Mouse (Mus musculus) kidney, embryonic 16.5 days (tissue): Measurements from ENCODE around the gene Shroom3. TPM values are rescaled to one million over a fixed set of nuclear protein-coding genes. Genes with fewer than 3 reads are reported as not detected.

ENCODE experiments used
- ATAC-seq: fragments of 200-750 bp; cut with Nextera tagmentation; 2 replicates; pipeline ENCODE4 v1.8.0; 2017; ENCODE audit warnings: moderate TSS enrichment; ENCODE audit not compliant: low FRiP score, low TSS enrichment
- H3K27ac ChIP-seq: fragments of 300-500 bp; sonication (generic); 2 replicates; pipeline ENCODE4 v1.5.1; 2014; ENCODE audit warnings: low read length
- H3K27me3 ChIP-seq: fragments of 300-500 bp; sonication (generic); 2 replicates; pipeline ENCODE4 v1.6.1; 2014; ENCODE audit warnings: low read length, control low read depth, mixed read lengths; ENCODE audit not compliant: insufficient read depth
- H3K36me3 ChIP-seq: fragments of 300-500 bp; sonication (generic); 2 replicates; pipeline ENCODE4 v1.6.1; 2014; ENCODE audit warnings: low read length, control low read depth, mixed read lengths; ENCODE audit not compliant: insufficient read depth
- H3K4me1 ChIP-seq: fragments of 300-500 bp; sonication (generic); 2 replicates; pipeline ENCODE4 v1.6.1; 2014; ENCODE audit warnings: low read length, control low read depth, mixed read lengths; ENCODE audit not compliant: insufficient read depth
- H3K4me2 ChIP-seq: fragments of 300-500 bp; sonication (generic); replicated peaks from 2 replicates; pipeline ENCODE4 v1.6.1; 2014; ENCODE audit warnings: low read depth, low read length
- H3K4me3 ChIP-seq: fragments of 300-500 bp; sonication (generic); 2 replicates; pipeline ENCODE4 v1.5.1; 2014; ENCODE audit warnings: mild to moderate bottlenecking, low read length
- H3K9ac ChIP-seq: fragments of 300-500 bp; sonication (generic); replicated peaks from 2 replicates; pipeline ENCODE4 v1.6.1; 2014; ENCODE audit warnings: low read length
- H3K9me3 ChIP-seq: fragments of 300-500 bp; sonication (generic); 2 replicates; pipeline ENCODE4 v1.6.1; 2016; ENCODE audit warnings: low read length, control low read depth
- WGBS: fragments of 180-500 bp; shearing (Covaris S2); extraction: QIAGEN DNeasy Blood & Tissue Kit; methylation state at CpG from one replicate; pipeline ENCODE4 v1.1.7; 2014; 5-methylcytosine and 5-hydroxymethylcytosine counted together
- polyA plus RNA-seq: library from polyadenylated mRNA; unstranded; fragments of >200 nt; fragmentation: Nextera tagmentation; extraction: Ambion mirVana; gene quantifications from 2 replicates; pipeline ENCODE4 v1.2.1, GENCODE M21; 2015

The Shroom3 gene
- polyA plus RNA-seq, 1 experiment from 2014 or later, result 8.3 TPM

GRCm38 (mm10) chr5:92714886-92715285 lies 31.7 kb downstream of the Shroom3 start:
- H3K27me3 ChIP-seq, result no peaks in the 10 kb centered on the region
- 94% methylated on average over 2 of the region's 2 CpGs for whole genome bisulfite sequencing
- H3K4me3 ChIP-seq, result no peak overlapping the region
- no peak overlapping the region for H3K4me2 ChIP-seq
- H3K9ac ChIP-seq, result no peak overlapping the region
- H3K9me3 ChIP-seq, result no peaks in the 10 kb centered on the region
- no peaks in the 10 kb centered on the region for H3K4me1 ChIP-seq
- ATAC-seq, result no peak
- no peak overlapping the region for H3K27ac ChIP-seq
- H3K36me3 ChIP-seq, result no peaks in the 10 kb centered on the region

DNA sequence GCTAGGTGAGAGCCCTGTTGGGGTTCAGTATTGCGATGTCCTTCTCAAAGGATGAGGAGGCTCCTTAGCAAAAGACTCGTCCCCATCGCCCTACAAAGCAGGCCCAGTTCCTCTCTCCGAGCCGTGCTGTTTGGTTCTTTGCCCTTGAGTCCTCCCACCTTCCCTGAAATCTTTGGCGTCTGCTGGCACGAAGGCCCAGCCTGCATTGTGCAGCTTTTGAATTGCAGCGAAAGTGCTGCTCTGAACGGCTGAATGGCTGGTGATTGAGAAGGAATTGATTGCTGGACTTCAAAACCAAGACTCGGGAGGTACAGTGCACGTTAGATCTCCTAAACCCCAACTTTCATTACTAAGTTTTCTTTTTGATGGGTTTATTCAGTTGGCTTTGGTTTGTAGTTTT lies 32.1 kb downstream of the Shroom3 start:
- WGBS, result 65% methylated on average over 11 of the region's 11 CpGs
- no peak for ATAC-seq
- Histone ChIP-seq H3K36me3 (no peaks in the 10 kb centered on the region), H3K27me3 (no peaks in the 10 kb centered on the region), H3K9ac (no peak overlapping the region), H3K4me1 (no peaks in the 10 kb centered on the region), H3K4me3 (no peak overlapping the region), H3K27ac (no peak overlapping the region), H3K4me2 (no peak overlapping the region), H3K9me3 (no peaks in the 10 kb centered on the region)

DNA sequence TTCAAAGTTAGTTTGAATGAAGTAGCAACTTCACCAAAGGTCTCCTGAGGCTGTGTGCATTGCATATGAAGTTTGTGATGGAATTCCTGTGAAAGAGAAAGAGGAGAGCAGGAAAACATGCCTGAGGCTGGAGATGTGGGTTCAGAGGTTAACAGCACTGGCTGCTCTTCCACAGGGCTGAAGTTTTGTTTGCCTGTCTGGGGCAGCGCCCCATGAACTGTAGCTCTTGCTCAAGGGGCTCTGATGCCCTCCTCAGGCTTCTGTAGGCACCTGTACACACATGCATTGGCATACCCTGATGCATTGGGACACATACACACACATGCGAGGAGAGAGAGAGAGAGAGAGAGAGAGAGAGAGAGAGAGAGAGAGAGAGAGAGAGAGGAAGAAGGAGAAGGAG lies 32.7 kb downstream of the Shroom3 start:
- Histone ChIP-seq H3K27me3 (no peaks in the 10 kb centered on the region), H3K27ac (no peak overlapping the region), H3K4me3 (no peak overlapping the region), H3K36me3 (no peaks in the 10 kb centered on the region), H3K9ac (no peak overlapping the region), H3K4me1 (no peaks in the 10 kb centered on the region), H3K9me3 (no peaks in the 10 kb centered on the region), H3K4me2 (no peak overlapping the region)
- no peak for ATAC-seq
- WGBS, result 68% methylated on average over 2 of the region's 2 CpGs

DNA sequence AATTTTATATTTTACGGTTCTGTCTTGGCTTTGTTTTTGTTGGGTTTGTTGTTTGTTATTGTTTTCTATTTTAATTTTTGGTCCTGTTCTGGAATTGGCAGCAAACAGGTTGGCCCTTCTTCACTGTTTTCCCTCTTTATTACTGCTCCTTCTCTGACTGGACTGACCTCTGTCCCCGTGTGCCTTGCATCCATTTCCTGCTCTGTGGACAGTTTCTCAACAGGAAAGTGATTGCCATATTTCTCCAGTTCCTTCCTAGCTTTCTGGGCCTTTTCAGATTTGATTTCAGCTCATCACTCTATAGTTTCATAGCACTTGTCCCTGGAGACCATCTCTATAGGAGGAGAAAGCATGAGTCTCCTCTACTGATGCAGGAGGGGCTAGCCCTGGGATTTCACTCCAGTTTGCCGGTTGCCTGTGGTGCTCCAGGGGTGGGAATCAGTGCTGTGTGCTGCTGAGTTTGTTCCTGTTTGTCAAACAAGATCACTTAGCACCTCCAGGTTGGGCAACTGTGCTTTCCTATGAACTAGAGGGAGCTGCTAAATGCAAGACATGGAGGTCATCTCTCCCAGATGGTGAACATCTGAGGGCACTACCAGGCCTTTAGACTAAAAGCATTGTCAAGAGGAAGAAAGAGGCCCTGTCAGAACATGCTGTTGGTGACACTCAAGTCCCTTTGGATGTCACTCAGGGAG lies 34.6 kb downstream of the Shroom3 start:
- H3K4me2 ChIP-seq, result no peak overlapping the region
- H3K9ac ChIP-seq, result no peak overlapping the region
- H3K9me3 ChIP-seq, result no peaks in the 10 kb centered on the region
- no peak overlapping the region for H3K4me3 ChIP-seq
- WGBS, result 56% methylated on average over 3 of the region's 3 CpGs
- H3K36me3 ChIP-seq, result no peaks in the 10 kb centered on the region
- H3K4me1 ChIP-seq, result no peaks in the 10 kb centered on the region
- no peak for ATAC-seq
- H3K27me3 ChIP-seq, result no peaks in the 10 kb centered on the region
- no peak overlapping the region for H3K27ac ChIP-seq

GRCm38 (mm10) chr5:92718856-92719255 lies 35.6 kb downstream of the Shroom3 start:
- 74% methylated on average over 3 of the region's 3 CpGs for WGBS
- no peak overlapping the region for H3K9ac ChIP-seq
- no peaks in the 10 kb centered on the region for H3K36me3 ChIP-seq
- no peak overlapping the region for H3K4me2 ChIP-seq
- no peaks in the 10 kb centered on the region for H3K9me3 ChIP-seq
- H3K4me3 ChIP-seq, result no peak overlapping the region
- no peaks in the 10 kb centered on the region for H3K4me1 ChIP-seq
- H3K27ac ChIP-seq, result no peak overlapping the region
- no peaks in the 10 kb centered on the region for H3K27me3 ChIP-seq
- ATAC-seq, result no peak

- ATAC-seq, result no peak
- H3K36me3 ChIP-seq, result no peaks in the 10 kb centered on the region
- no peak overlapping the region for H3K9ac ChIP-seq
- no peak overlapping the region for H3K4me3 ChIP-seq
- H3K4me1 ChIP-seq, result no peaks in the 10 kb centered on the region
- no peak overlapping the region for H3K27ac ChIP-seq
- H3K27me3 ChIP-seq, result no peaks in the 10 kb centered on the region
- 92% methylated on average over 8 of the region's 8 CpGs for WGBS
- H3K9me3 ChIP-seq, result no peaks in the 10 kb centered on the region
- H3K4me2 ChIP-seq, result no peak overlapping the region
These were observed 38.4 kb downstream of the Shroom3 start for GRCm38 (mm10) chr5:92721610-92722009.

DNA sequence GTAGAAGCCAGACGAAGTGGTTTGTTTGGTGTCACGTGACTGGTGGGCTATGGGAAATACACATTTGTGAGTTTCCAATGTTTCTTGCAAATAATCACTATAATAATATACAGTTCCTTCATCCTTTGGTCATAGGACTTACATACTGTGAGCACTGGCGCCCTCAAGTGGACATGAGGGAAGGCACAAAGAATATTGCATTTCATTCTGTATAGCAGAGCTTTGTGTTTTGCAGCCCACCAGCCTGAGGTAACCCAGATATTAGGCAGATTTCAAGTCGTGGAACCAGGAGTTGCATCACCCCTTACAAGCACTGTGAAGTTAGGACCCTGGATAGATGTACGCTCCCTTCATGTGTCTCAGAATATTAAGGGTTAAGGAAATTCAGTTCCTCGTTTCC lies 42.7 kb downstream of the Shroom3 start:
- Histone ChIP-seq H3K4me3 (no peak overlapping the region), H3K27me3 (no peaks in the 10 kb centered on the region), H3K9ac (no peak overlapping the region), H3K4me1 (peaks cover 13% of the 10 kb centered on the region), H3K4me2 (no peak overlapping the region), H3K27ac (no peak overlapping the region), H3K36me3 (no peaks in the 10 kb centered on the region), H3K9me3 (no peaks in the 10 kb centered on the region)
- ATAC-seq, result 0 out of 2 replicates have a peak, but pooled peaks have one; percentile 10
- WGBS, result 26% methylated on average over 6 of the region's 6 CpGs

DNA sequence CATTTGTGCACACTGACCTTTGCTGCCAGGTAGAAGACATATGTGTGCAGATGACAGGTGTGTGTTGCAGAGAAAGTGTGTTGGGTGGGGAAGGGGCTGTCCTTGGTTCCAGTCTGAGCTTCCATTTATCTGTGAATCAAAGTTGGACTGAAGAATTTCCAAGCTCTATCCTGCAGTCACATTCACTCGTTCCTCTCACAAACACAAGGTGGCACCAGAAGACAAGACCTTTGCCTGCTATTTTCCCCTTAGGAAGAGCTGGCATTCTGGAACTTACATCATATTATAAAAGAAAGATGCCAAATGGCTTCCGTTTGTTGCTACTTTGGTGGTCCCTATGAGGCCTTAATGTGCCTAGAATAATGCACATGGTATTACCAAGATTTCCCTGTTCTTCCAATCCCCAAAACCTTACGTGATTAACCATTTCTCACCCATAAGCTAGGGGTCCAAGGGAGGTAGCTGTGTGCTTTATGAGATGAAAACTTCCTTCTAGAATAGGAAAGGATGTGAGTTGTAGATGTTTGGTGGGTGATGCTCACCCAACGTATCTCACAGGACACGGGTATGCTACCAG lies 45.1 kb downstream of the Shroom3 start:
- H3K4me3 ChIP-seq, result no peak overlapping the region
- peaks cover 13% of the 10 kb centered on the region for H3K4me1 ChIP-seq
- WGBS, result 38% methylated on average over 5 of the region's 5 CpGs
- no peaks in the 10 kb centered on the region for H3K9me3 ChIP-seq
- H3K27ac ChIP-seq, result no peak overlapping the region
- no peaks in the 10 kb centered on the region for H3K27me3 ChIP-seq
- ATAC-seq, result peak; percentile 43; the same call in 1 of the 2 replicates
- no peaks in the 10 kb centered on the region for H3K36me3 ChIP-seq
- H3K4me2 ChIP-seq, result no peak overlapping the region
- no peak overlapping the region for H3K9ac ChIP-seq

GRCm38 (mm10) chr5:92729221-92729620 lies 46.0 kb downstream of the Shroom3 start:
- no peaks in the 10 kb centered on the region for H3K36me3 ChIP-seq
- no peak overlapping the region for H3K4me3 ChIP-seq
- no peak overlapping the region for H3K4me2 ChIP-seq
- H3K27ac ChIP-seq, result no peak overlapping the region
- no peak overlapping the region for H3K9ac ChIP-seq
- WGBS, result 23% methylated on average over 6 of the region's 6 CpGs
- no peaks in the 10 kb centered on the region for H3K27me3 ChIP-seq
- H3K4me1 ChIP-seq, result peaks cover 13% of the 10 kb centered on the region
- ATAC-seq, result peak; percentile 57; the same call in 1 of the 2 replicates
- no peaks in the 10 kb centered on the region for H3K9me3 ChIP-seq

DNA sequence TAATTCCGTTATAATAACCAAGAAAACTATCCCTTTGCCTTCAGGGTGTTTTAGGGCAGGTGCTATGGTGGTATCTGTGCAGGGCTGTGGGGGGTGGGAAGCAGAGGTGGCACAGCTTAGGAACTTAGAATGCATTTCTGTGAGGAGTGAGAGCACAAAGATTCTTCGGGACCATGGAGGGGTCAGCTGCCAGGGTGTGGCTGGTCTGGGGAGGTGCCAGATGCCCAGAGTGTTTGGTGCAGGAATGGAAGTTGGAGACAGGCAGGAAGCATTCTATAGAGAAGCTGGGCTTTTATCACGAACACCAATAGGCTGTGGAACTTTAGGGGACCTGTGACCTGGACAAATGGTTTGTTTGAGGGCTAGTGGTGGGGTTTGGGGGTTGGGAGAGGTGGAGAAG lies 58.6 kb downstream of the Shroom3 start:
- Histone ChIP-seq H3K9me3 (no peaks in the 10 kb centered on the region), H3K27ac (no peak overlapping the region), H3K27me3 (no peaks in the 10 kb centered on the region), H3K36me3 (no peaks in the 10 kb centered on the region), H3K9ac (no peak overlapping the region), H3K4me1 (no peaks in the 10 kb centered on the region), H3K4me3 (no peak overlapping the region), H3K4me2 (no peak overlapping the region)
- no peak for ATAC-seq
- 58% methylated on average over 3 of the region's 3 CpGs for WGBS
